Mouse (Mus musculus): Measurements from ENCODE around the gene Znrf3.
"Not testable (repeated sequence)": the region's sequence is repeated elsewhere in the genome, so short reads cannot be mapped to it uniquely, and the experiment has no call there.

Znrf3 gene

GRCm38 (mm10) chr11:5444599-5445451 lies at the start of gene Znrf3:
Gene Znrf3 (minus strand): TSS chr11:5444847.
- DNase-seq (ENCODE audit: low read depth): peak; percentile 98

- DNase-seq (ENCODE audit: low read depth): no peak
Observed at GRCm38 (mm10) chr11:5493869-5494268, 49.2 kb upstream of the Znrf3 start.

- DNase-seq (ENCODE audit: low read depth): no peak
Observed at GRCm38 (mm10) chr11:5491912-5492311, 47.3 kb upstream of the Znrf3 start.

- DNase-seq (ENCODE audit: low read depth): no peak
Observed at GRCm38 (mm10) chr11:5490989-5491656, 46.5 kb upstream of the Znrf3 start.

GRCm38 (mm10) chr11:5489433-5489832 lies 44.8 kb upstream of the Znrf3 start:
- not testable (repeated sequence) for DNase-seq (ENCODE audit: low read depth)

GRCm38 (mm10) chr11:5485193-5486011 lies 40.8 kb upstream of the Znrf3 start:
- peak; percentile 95 for DNase-seq (ENCODE audit: low read depth)

- DNase-seq (ENCODE audit: low read depth): no peak
Observed at GRCm38 (mm10) chr11:5482581-5482980, 37.9 kb upstream of the Znrf3 start.

GRCm38 (mm10) chr11:5478831-5479230 lies 34.2 kb upstream of the Znrf3 start:
- no peak for DNase-seq (ENCODE audit: low read depth)

GRCm38 (mm10) chr11:5478193-5478592 lies 33.5 kb upstream of the Znrf3 start:
- no peak for DNase-seq (ENCODE audit: low read depth)

GRCm38 (mm10) chr11:5476806-5477205 lies 32.2 kb upstream of the Znrf3 start:
- no peak for DNase-seq (ENCODE audit: low read depth)

GRCm38 (mm10) chr11:5475556-5476118 lies 31.0 kb upstream of the Znrf3 start:
- not testable (repeated sequence) for DNase-seq (ENCODE audit: low read depth)

GRCm38 (mm10) chr11:5474130-5474529 lies 29.5 kb upstream of the Znrf3 start:
- peak; percentile 90 for DNase-seq (ENCODE audit: low read depth)

GRCm38 (mm10) chr11:5470055-5470454 lies 25.4 kb upstream of the Znrf3 start:
- no peak for DNase-seq (ENCODE audit: low read depth)

GRCm38 (mm10) chr11:5469084-5469483 lies 24.4 kb upstream of the Znrf3 start:
- peak; percentile 80 for DNase-seq (ENCODE audit: low read depth)

- DNase-seq (ENCODE audit: low read depth): peak; percentile 47
Observed at GRCm38 (mm10) chr11:5468471-5468870, 23.8 kb upstream of the Znrf3 start.

- DNase-seq (ENCODE audit: low read depth): no peak
Observed at GRCm38 (mm10) chr11:5451923-5452322, 7.3 kb upstream of the Znrf3 start.

- DNase-seq (ENCODE audit: low read depth): peak; percentile 50
Observed at GRCm38 (mm10) chr11:5451341-5451740, 6.7 kb upstream of the Znrf3 start.

GRCm38 (mm10) chr11:5450701-5451100 lies 6.1 kb upstream of the Znrf3 start:
- no peak for DNase-seq (ENCODE audit: low read depth)

GRCm38 (mm10) chr11:5445452-5445953 lies 856 bp upstream of the Znrf3 start:
- DNase-seq (ENCODE audit: low read depth): no peak

- DNase-seq (ENCODE audit: low read depth): no peak
Observed at GRCm38 (mm10) chr11:5444234-5444598, 431 bp downstream of the Znrf3 start.

GRCm38 (mm10) chr11:5443511-5444233 lies 975 bp downstream of the Znrf3 start:
- DNase-seq (ENCODE audit: low read depth): peak; percentile 63
